Mouse (Mus musculus): ENCODE measurements at regions not wholly inside any gene's neighbourhood (a gene's known extent, or its start where the extent isn't known, plus 50 kb on each side); places are given as distances from the start of the nearest gene placed in this dataset.

- Histone ChIP-seq H3K36me3 (ENCODE audit: insufficient read depth, low read length) (no peaks in the 10 kb centered on the region), H3K9ac (replicated peaks; ENCODE audit: low read length, poor library complexity, severe bottlenecking) (no peak overlapping the region), H3K27me3 (ENCODE audit: insufficient read depth, low read length) (no peaks in the 10 kb centered on the region), H3K4me2 (ENCODE audit: low read depth, low read length, poor library complexity, severe bottlenecking) (no peak overlapping the region), H3K4me3 (ENCODE audit: low read depth, low read length) (no peak overlapping the region), H3K9me3 (ENCODE audit: low read length) (no peaks in the 10 kb centered on the region), H3K4me1 (ENCODE audit: insufficient read depth, low read length) (no peaks in the 10 kb centered on the region), H3K27ac (ENCODE audit: low read depth, low read length) (no peak overlapping the region)
- 31% methylated on average over 2 of the region's 2 CpGs for WGBS
- ATAC-seq (ENCODE audit: low FRiP score) (no peak), DNase-seq (ENCODE audit: low spot score) (no peak)
- no peak for TF ChIP-seq CTCF (IDR thresholded peaks at IDR 0.05)
Measured at GRCm38 (mm10) chr14:84339604-84340003, 103.8 kb upstream of the Pcdh17 start.

Measured in midbrain, postnatal 0 days (tissue).